Mouse (Mus musculus): ENCODE data around the gene Actr10. TPM values are rescaled to one million over a fixed set of nuclear protein-coding genes. Genes with fewer than 3 reads are reported as not detected.

Actr10 gene
- total and polyA plus RNA-seq, 3 experiments, result 60.2 to 168 (median 135) TPM

- H3K79me2 ChIP-seq (replicated peaks; ENCODE audit: control insufficient read depth, extremely low read depth, insufficient read depth, poor library complexity, severe bottlenecking), result no peaks in the 10 kb centered on the region
- in situ Hi-C loops (cut with MboI; ENCODE audit: low pct_ligation_motif_present, low pct_unique_long_range_greater_than_20kb, low sequenced_read_pairs), result no loop called here
- no peak for DNase-seq (ENCODE audit: extremely low read depth)
- no peak overlapping the region for H3K4me3 ChIP-seq (replicated peaks in 1 of 3; ENCODE audit: low read depth in 2 of 3, low read length in 2 of 3, poor library complexity in 1 of 3)
- no peak overlapping the region for H3K4me2 ChIP-seq (ENCODE audit: insufficient read depth, low read depth, poor library complexity, severe bottlenecking)
- peaks cover 5 to 10% of the 10 kb centered on the region in 2 experiments; a peak in 3 of 4 replicates for H3K4me1 ChIP-seq (ENCODE audit: control insufficient read depth in 1 of 2, insufficient read depth in 2 of 2)
- dilution Hi-C loops (cut with MboI; ENCODE audit: extremely low pct_ligation_motif_present, extremely low pct_unique_long_range_greater_than_20kb, low sequenced_read_pairs), result no loop called here
- H3K9ac ChIP-seq (ENCODE audit: insufficient read depth, low read depth), result no peak overlapping the region
- no peak for TF ChIP-seq SMC3 (IDR thresholded peaks at IDR 0.05; ENCODE audit: low read depth, low read length)
- no peak for TF ChIP-seq MAZ (IDR thresholded peaks at IDR 0.05; ENCODE audit: low read depth, low read length)
- TF ChIP-seq MYC (IDR thresholded peaks at IDR 0.05; ENCODE audit: low read depth, low read length), result no peak
- TF ChIP-seq MXI1 (IDR thresholded peaks at IDR 0.05; ENCODE audit: low read depth, low read length), result no peak
- no peak for TF ChIP-seq USF1 (IDR thresholded peaks at IDR 0.05; ENCODE audit: low read depth, low read length)
- TF ChIP-seq UBTF (IDR thresholded peaks at IDR 0.05; ENCODE audit: low read depth, low read length), result no peak
- TF ChIP-seq CHD2 (IDR thresholded peaks at IDR 0.05; ENCODE audit: low read length), result no peak
- TF ChIP-seq MEF2A (IDR thresholded peaks at IDR 0.05; ENCODE audit: borderline replicate concordance, low read depth, low read length), result no peak
- no peak for TF ChIP-seq GABPA (IDR thresholded peaks at IDR 0.05; ENCODE audit: insufficient replicate concordance, low read depth, low read length)
- no peak for TF ChIP-seq E2F4 (IDR thresholded peaks at IDR 0.05; ENCODE audit: insufficient replicate concordance, low read depth, low read length)
- TF ChIP-seq NELFE (IDR thresholded peaks at IDR 0.05; ENCODE audit: low read depth, low read length), result no peak
- TF ChIP-seq ETS1 (conservative IDR thresholded peaks at IDR 0.05; ENCODE audit: low read depth, low read length), result no peak
- TF ChIP-seq ELF1 (IDR thresholded peaks at IDR 0.05; ENCODE audit: low read depth, low read length), result no peak
- TF ChIP-seq TCF12 (IDR thresholded peaks at IDR 0.05; ENCODE audit: low read depth, low read length), result no peak
- TF ChIP-seq ZNF384 (IDR thresholded peaks at IDR 0.05; ENCODE audit: low read depth, low read length), result no peak
- no peak for TF ChIP-seq CHD1 (IDR thresholded peaks at IDR 0.05; ENCODE audit: low read depth, low read length)
- TF ChIP-seq KAT2A (IDR thresholded peaks at IDR 0.05; ENCODE audit: insufficient replicate concordance, low read length), result no peak
- no peak for TF ChIP-seq JUND (conservative IDR thresholded peaks at IDR 0.05; ENCODE audit: low read depth, low read length)
- TF ChIP-seq EP300 (IDR thresholded peaks at IDR 0.05; ENCODE audit: low read length), result no peak
- TF ChIP-seq IRF4 (IDR thresholded peaks at IDR 0.05; ENCODE audit: low read depth, low read length), result no peak
- no peaks in the 10 kb centered on the region for H3K27me3 ChIP-seq (replicated peaks)
- H3K27ac ChIP-seq (ENCODE audit: insufficient read depth, low read depth), result no peak overlapping the region
- H3K36me3 ChIP-seq (replicated peaks in 1 of 2; ENCODE audit: control insufficient read depth in 1 of 2, insufficient read depth in 1 of 2, low read length in 1 of 2), result peaks cover 0 to 51% of the 10 kb centered on the region in 2 experiments
- H3K9me3 ChIP-seq (replicated peaks; ENCODE audit: low read length), result no peaks in the 10 kb centered on the region
These were observed 42.4 kb upstream of the Actr10 start for GRCm38 (mm10) chr12:70895275-70895674.

GRCm38 (mm10) chr12:70896068-70896467 lies 41.6 kb upstream of the Actr10 start:
- in situ Hi-C loops (cut with MboI; ENCODE audit: low pct_ligation_motif_present, low pct_unique_long_range_greater_than_20kb, low sequenced_read_pairs), result no loop called here
- dilution Hi-C loops (cut with MboI; ENCODE audit: extremely low pct_ligation_motif_present, extremely low pct_unique_long_range_greater_than_20kb, low sequenced_read_pairs), result no loop called here
- peaks cover 0 to 2% of the 10 kb centered on the region in 2 experiments; a peak in 2 of 4 replicates for H3K4me1 ChIP-seq (ENCODE audit: control insufficient read depth in 1 of 2, insufficient read depth in 2 of 2)
- H3K36me3 ChIP-seq (replicated peaks in 1 of 2; ENCODE audit: control insufficient read depth in 1 of 2, insufficient read depth in 1 of 2, low read length in 1 of 2), result peaks cover 0 to 43% of the 10 kb centered on the region in 2 experiments
- no peak for TF ChIP-seq HCFC1 (IDR thresholded peaks at IDR 0.05; ENCODE audit: low read depth, low read length)
- TF ChIP-seq UBTF (IDR thresholded peaks at IDR 0.05; ENCODE audit: low read depth, low read length), result no peak
- TF ChIP-seq GABPA (IDR thresholded peaks at IDR 0.05; ENCODE audit: insufficient replicate concordance, low read depth, low read length), result no peak
- no peak for TF ChIP-seq CHD1 (IDR thresholded peaks at IDR 0.05; ENCODE audit: low read depth, low read length)
- no peak for TF ChIP-seq MYC (IDR thresholded peaks at IDR 0.05; ENCODE audit: low read depth, low read length)
- no peak for TF ChIP-seq SMC3 (IDR thresholded peaks at IDR 0.05; ENCODE audit: low read depth, low read length)
- TF ChIP-seq RAD21 (IDR thresholded peaks at IDR 0.05; ENCODE audit: low read depth, low read length), result no peak
- no peak for TF ChIP-seq ELF1 (IDR thresholded peaks at IDR 0.05; ENCODE audit: low read depth, low read length)
- no peak for TF ChIP-seq RCOR1 (conservative IDR thresholded peaks at IDR 0.05; ENCODE audit: low read depth, low read length)
- TF ChIP-seq ZNF384 (IDR thresholded peaks at IDR 0.05; ENCODE audit: low read depth, low read length), result no peak
- TF ChIP-seq NELFE (IDR thresholded peaks at IDR 0.05; ENCODE audit: low read depth, low read length), result no peak
- TF ChIP-seq JUN (IDR thresholded peaks at IDR 0.05; ENCODE audit: insufficient read depth, low read depth, low read length), result no peak
- TF ChIP-seq POLR2AphosphoS2 (IDR thresholded peaks at IDR 0.05; ENCODE audit: low read depth, low read length), result no peak
- no peak for TF ChIP-seq MEF2A (IDR thresholded peaks at IDR 0.05; ENCODE audit: borderline replicate concordance, low read depth, low read length)
- H3K27ac ChIP-seq (ENCODE audit: insufficient read depth, low read depth), result no peak overlapping the region
- H3K4me3 ChIP-seq (replicated peaks in 1 of 3; ENCODE audit: low read depth in 2 of 3, low read length in 2 of 3, poor library complexity in 1 of 3), result no peak overlapping the region
- H3K9ac ChIP-seq (ENCODE audit: insufficient read depth, low read depth), result no peak overlapping the region
- no peaks in the 10 kb centered on the region for H3K79me2 ChIP-seq (replicated peaks; ENCODE audit: control insufficient read depth, extremely low read depth, insufficient read depth, poor library complexity, severe bottlenecking)
- H3K27me3 ChIP-seq (replicated peaks), result no peaks in the 10 kb centered on the region
- H3K9me3 ChIP-seq (replicated peaks; ENCODE audit: low read length), result no peaks in the 10 kb centered on the region
- DNase-seq (ENCODE audit: extremely low read depth), result no peak
- H3K4me2 ChIP-seq (ENCODE audit: insufficient read depth, low read depth, poor library complexity, severe bottlenecking), result no peak overlapping the region
